Mouse (Mus musculus) CD4-positive helper T cell, adult 2 months (primary cell): ENCODE data around the gene Ccni.

Experiments used
- DNase-seq: peaks from one replicate; pipeline ENCODE4 v3.0.0-alpha.2; 2012; ENCODE audit warnings: low read depth, missing footprints, low spot score

Ccni gene

GRCm38 (mm10) chr5:93206109-93207005, at the start of gene Ccni, which contains the start of gene 2010109A12Rik:
Ccni (minus strand) TSS chr5:93206495.
2010109A12Rik (plus strand) TSS chr5:93206518.
- peak; percentile 97 for DNase-seq

GRCm38 (mm10) chr5:93255759-93256265, 49.5 kb upstream of the Ccni start:
- peak; percentile 21 for DNase-seq

GRCm38 (mm10) chr5:93251001-93251760, 44.9 kb upstream of the Ccni start:
- DNase-seq, result no peak

GRCm38 (mm10) chr5:93249940-93250578, 43.8 kb upstream of the Ccni start:
- no peak for DNase-seq

GRCm38 (mm10) chr5:93245280-93245679, 39.0 kb upstream of the Ccni start:
- no peak for DNase-seq

GRCm38 (mm10) chr5:93239590-93240544, 33.6 kb upstream of the Ccni start:
- peak; percentile 17 for DNase-seq

GRCm38 (mm10) chr5:93236541-93236940, 30.2 kb upstream of the Ccni start:
- DNase-seq, result no peak

GRCm38 (mm10) chr5:93235888-93236287, 29.6 kb upstream of the Ccni start:
- DNase-seq, result no peak

GRCm38 (mm10) chr5:93234605-93235004, 28.3 kb upstream of the Ccni start:
- DNase-seq, result no peak

- no peak for DNase-seq
Observed at GRCm38 (mm10) chr5:93234130-93234529, 27.8 kb upstream of the Ccni start.

- DNase-seq, result no peak
Observed at GRCm38 (mm10) chr5:93232838-93233237, 26.5 kb upstream of the Ccni start.

GRCm38 (mm10) chr5:93231721-93232120, 25.4 kb upstream of the Ccni start:
- no peak for DNase-seq

- DNase-seq, result peak; percentile 31
Observed at GRCm38 (mm10) chr5:93229527-93229926, 23.2 kb upstream of the Ccni start.

GRCm38 (mm10) chr5:93227157-93227556, 20.9 kb upstream of the Ccni start:
- no peak for DNase-seq

GRCm38 (mm10) chr5:93224549-93224948, 18.3 kb upstream of the Ccni start:
- no peak for DNase-seq

GRCm38 (mm10) chr5:93221661-93222060, 15.4 kb upstream of the Ccni start:
- DNase-seq, result no peak

GRCm38 (mm10) chr5:93218375-93218774, 12.1 kb upstream of the Ccni start:
- DNase-seq, result no peak

- peak; percentile 18 for DNase-seq
Observed at GRCm38 (mm10) chr5:93207555-93207954, 1.3 kb upstream of the Ccni start.

GRCm38 (mm10) chr5:93207006-93207348, 682 bp upstream of the Ccni start:
- DNase-seq, result no peak

GRCm38 (mm10) chr5:93205371-93206108, 755 bp downstream of the Ccni start:
- peak; percentile 78 for DNase-seq
